Mouse (Mus musculus) stomach, postnatal 0 days (tissue): ENCODE measurements at regions not wholly inside any gene's neighbourhood (a gene's known extent, or its start where the extent isn't known, plus 50 kb on each side); places are given as distances from the start of the nearest gene placed in this dataset.
"Not testable (repeated sequence)": the region's sequence is repeated elsewhere in the genome, so short reads cannot be mapped to it uniquely, and the experiment has no call there.

Experiments
- ATAC-seq: fragments of 200-750 bp; cut with Nextera tagmentation; 2 replicates; pipeline ENCODE4 v1.8.0; 2017; ENCODE audit not compliant: low FRiP score, low TSS enrichment
- DNase-seq: peaks from one replicate; pipeline ENCODE4 v3.0.0-alpha.2; 2016; ENCODE audit warnings: low spot score
- H3K27ac ChIP-seq: fragments of 300-500 bp; sonication (generic); replicated peaks from 2 replicates; pipeline ENCODE4 v1.5.1; 2014; ENCODE audit warnings: mild to moderate bottlenecking, control low read depth
- H3K27me3 ChIP-seq: fragments of 300-500 bp; sonication (generic); 2 replicates; pipeline ENCODE4 v1.6.1; 2014; ENCODE audit warnings: low read length; ENCODE audit not compliant: control insufficient read depth, insufficient read depth
- H3K36me3 ChIP-seq: fragments of 300-500 bp; sonication (generic); 2 replicates; pipeline ENCODE4 v1.6.1; 2014; ENCODE audit warnings: low read length, mixed read lengths; ENCODE audit not compliant: control insufficient read depth, insufficient read depth
- H3K4me1 ChIP-seq: fragments of 300-500 bp; sonication (generic); replicated peaks from 2 replicates; pipeline ENCODE4 v1.6.1; 2014; ENCODE audit warnings: antibody characterized with exemption; ENCODE audit not compliant: control insufficient read depth, insufficient read depth
- H3K4me2 ChIP-seq: fragments of 300-500 bp; sonication (generic); replicated peaks from 2 replicates; pipeline ENCODE4 v1.6.1; 2014; ENCODE audit warnings: low read depth, mild to moderate bottlenecking, control low read depth, moderate library complexity
- H3K4me3 ChIP-seq: fragments of 300-500 bp; sonication (generic); 2 replicates; pipeline ENCODE4 v1.5.1; 2014; ENCODE audit warnings: low read depth, low read length, control low read depth
- H3K9ac ChIP-seq: fragments of 300-500 bp; sonication (generic); 2 replicates; pipeline ENCODE4 v1.6.1; 2014; ENCODE audit warnings: mild to moderate bottlenecking, low read length, control low read depth, mixed read lengths
- H3K9me3 ChIP-seq: fragments of 300-500 bp; sonication (generic); 2 replicates; pipeline ENCODE4 v1.6.1; 2016; ENCODE audit warnings: low read length; ENCODE audit not compliant: control insufficient read depth
- CTCF ChIP-seq: IDR thresholded peaks from 2 replicates; pipeline ENCODE4 v1.5.1; 2016; ENCODE audit warnings: antibody characterized with exemption, low read depth, mild to moderate bottlenecking, moderate library complexity
- EP300 ChIP-seq: optimal IDR thresholded peaks from 2 replicates; pipeline ENCODE3; 2016; ENCODE audit warnings: antibody characterized with exemption
- WGBS: fragments of 180-500 bp; shearing (Covaris S2); extraction: QIAGEN DNeasy Blood & Tissue Kit; methylation state at CpG from one replicate; pipeline ENCODE4 v1.1.7; 2014; 5-methylcytosine and 5-hydroxymethylcytosine counted together

DNA sequence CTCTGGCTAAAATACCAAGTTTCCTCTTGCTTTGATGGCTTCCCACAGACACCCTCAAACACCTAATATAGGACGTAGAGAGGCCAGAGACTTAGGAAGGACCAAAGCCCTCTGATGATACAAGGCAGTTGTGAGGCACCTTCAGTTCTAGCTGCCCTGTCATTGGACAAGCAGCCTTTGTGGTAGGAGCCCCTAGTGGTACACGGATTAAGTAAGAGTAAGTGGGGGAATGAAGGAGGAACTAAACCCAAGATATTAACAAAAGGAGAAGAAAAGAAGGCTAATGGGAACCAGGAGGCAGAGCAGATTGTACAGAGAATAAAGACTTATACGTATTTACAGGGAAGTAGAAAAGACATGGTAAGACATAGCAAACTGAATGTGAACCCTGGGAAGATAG lies 352.3 kb upstream of the Tmco5 start:
- H3K27me3 ChIP-seq, H3K27ac ChIP-seq, H3K4me2 ChIP-seq, H3K36me3 ChIP-seq, H3K4me1 ChIP-seq, H3K9me3 ChIP-seq, H3K4me3 ChIP-seq, DNase-seq, H3K9ac ChIP-seq, ATAC-seq: not testable (repeated sequence)
- WGBS: 88% methylated on average over 1 of the region's 3 CpGs

- Histone ChIP-seq H3K9me3 (no peaks in the 10 kb centered on the region), H3K4me3 (no peak overlapping the region), H3K4me2 (no peak overlapping the region), H3K36me3 (no peaks in the 10 kb centered on the region), H3K9ac (no peak overlapping the region), H3K27ac (no peak overlapping the region), H3K4me1 (no peaks in the 10 kb centered on the region), H3K27me3 (no peaks in the 10 kb centered on the region)
- no peak for ATAC-seq
- WGBS: 81% methylated on average over 1 of the region's 1 CpGs
- DNase-seq: no peak
- TF ChIP-seq CTCF (no peak), EP300 (no peak)
Measured at GRCm38 (mm10) chr2:116536453-116536852, 342.0 kb upstream of the Tmco5 start.

GRCm38 (mm10) chr2:116559350-116559749 lies 319.1 kb upstream of the Tmco5 start:
- TF ChIP-seq CTCF (no peak), EP300 (no peak)
- Histone ChIP-seq H3K27me3 (no peaks in the 10 kb centered on the region), H3K4me2 (no peak overlapping the region), H3K27ac (no peak overlapping the region), H3K4me1 (no peaks in the 10 kb centered on the region), H3K36me3 (no peaks in the 10 kb centered on the region), H3K9ac (no peak overlapping the region), H3K4me3 (no peak overlapping the region), H3K9me3 (no peaks in the 10 kb centered on the region)
- no peak for ATAC-seq
- no peak for DNase-seq

- DNase-seq (no peak), ATAC-seq (no peak)
- WGBS: 23% methylated on average over 2 of the region's 2 CpGs
- H3K4me2 ChIP-seq: no peak overlapping the region
- no peak overlapping the region for H3K4me3 ChIP-seq
- H3K4me1 ChIP-seq: no peaks in the 10 kb centered on the region
- no peak overlapping the region for H3K27ac ChIP-seq
- no peaks in the 10 kb centered on the region for H3K9me3 ChIP-seq
- TF ChIP-seq EP300: no peak
- no peak for TF ChIP-seq CTCF
- H3K36me3 ChIP-seq: no peaks in the 10 kb centered on the region
- no peak overlapping the region for H3K9ac ChIP-seq
- no peaks in the 10 kb centered on the region for H3K27me3 ChIP-seq
Measured at GRCm38 (mm10) chr2:116583989-116584388, 294.5 kb upstream of the Tmco5 start.

DNA sequence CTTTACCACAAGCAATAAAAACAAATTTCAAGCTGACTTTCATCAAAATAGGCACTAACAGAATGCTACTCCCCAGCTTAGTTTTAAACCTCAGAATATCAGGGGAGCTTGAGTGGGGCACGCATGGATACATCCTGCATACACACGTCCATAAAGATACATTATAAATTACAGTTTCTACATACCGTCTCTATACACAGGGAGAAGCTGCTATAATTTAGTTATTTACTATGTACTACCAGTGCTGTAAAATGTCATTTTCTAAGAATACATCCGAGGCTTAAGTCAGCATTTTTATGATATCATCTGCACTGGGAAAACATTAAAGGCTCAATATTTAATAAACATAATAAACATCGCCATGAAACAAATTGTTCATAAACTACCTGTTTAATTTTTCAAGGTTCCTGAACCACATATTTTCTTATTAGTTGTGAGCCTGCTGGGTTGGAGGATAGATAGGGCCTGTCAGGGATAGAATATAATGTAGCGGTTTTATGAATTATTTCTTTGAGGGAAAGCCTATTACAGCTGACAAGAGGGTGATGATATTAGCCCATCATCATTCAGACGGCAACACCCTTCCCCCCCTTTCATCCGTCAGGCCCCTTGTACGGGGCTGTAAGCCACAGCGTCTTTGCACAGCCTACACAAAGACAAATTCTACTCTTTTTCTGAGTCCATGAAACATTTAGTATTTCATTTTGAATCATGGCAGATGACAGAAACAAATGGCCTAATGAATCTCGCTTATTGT lies 292.1 kb upstream of the Tmco5 start:
- whole genome bisulfite sequencing: 75% methylated on average over 11 of the region's 11 CpGs

GRCm38 (mm10) chr2:116605869-116606268 lies 272.6 kb upstream of the Tmco5 start:
- Histone ChIP-seq H3K36me3 (no peaks in the 10 kb centered on the region), H3K27ac (no peak overlapping the region), H3K9ac (no peak overlapping the region), H3K4me2 (no peak overlapping the region), H3K27me3 (no peaks in the 10 kb centered on the region), H3K4me3 (no peak overlapping the region), H3K9me3 (no peaks in the 10 kb centered on the region), H3K4me1 (no peaks in the 10 kb centered on the region)
- 86% methylated on average over 5 of the region's 5 CpGs for WGBS
- ATAC-seq (no peak), DNase-seq (no peak)
- no peak for TF ChIP-seq EP300
- no peak for TF ChIP-seq CTCF

More for the DNA sequence above, 292.1 kb upstream of the Tmco5 start:
- DNase-seq (no peak), ATAC-seq (no peak)
- TF ChIP-seq EP300 (no peak), CTCF (no peak)
- Histone ChIP-seq H3K9ac (no peak overlapping the region), H3K9me3 (no peaks in the 10 kb centered on the region), H3K36me3 (no peaks in the 10 kb centered on the region), H3K27me3 (no peaks in the 10 kb centered on the region), H3K4me1 (no peaks in the 10 kb centered on the region), H3K4me2 (no peak overlapping the region), H3K4me3 (no peak overlapping the region), H3K27ac (no peak overlapping the region)
